Mouse (Mus musculus) retina, postnatal 7 days (tissue): ENCODE measurements around the gene Fam189a1.

Experiments used
- DNase-seq: peaks from one replicate; pipeline ENCODE4 v3.0.0-alpha.2; 2012; ENCODE audit warnings: low read depth, low spot score

Fam189a1 gene

DNA sequence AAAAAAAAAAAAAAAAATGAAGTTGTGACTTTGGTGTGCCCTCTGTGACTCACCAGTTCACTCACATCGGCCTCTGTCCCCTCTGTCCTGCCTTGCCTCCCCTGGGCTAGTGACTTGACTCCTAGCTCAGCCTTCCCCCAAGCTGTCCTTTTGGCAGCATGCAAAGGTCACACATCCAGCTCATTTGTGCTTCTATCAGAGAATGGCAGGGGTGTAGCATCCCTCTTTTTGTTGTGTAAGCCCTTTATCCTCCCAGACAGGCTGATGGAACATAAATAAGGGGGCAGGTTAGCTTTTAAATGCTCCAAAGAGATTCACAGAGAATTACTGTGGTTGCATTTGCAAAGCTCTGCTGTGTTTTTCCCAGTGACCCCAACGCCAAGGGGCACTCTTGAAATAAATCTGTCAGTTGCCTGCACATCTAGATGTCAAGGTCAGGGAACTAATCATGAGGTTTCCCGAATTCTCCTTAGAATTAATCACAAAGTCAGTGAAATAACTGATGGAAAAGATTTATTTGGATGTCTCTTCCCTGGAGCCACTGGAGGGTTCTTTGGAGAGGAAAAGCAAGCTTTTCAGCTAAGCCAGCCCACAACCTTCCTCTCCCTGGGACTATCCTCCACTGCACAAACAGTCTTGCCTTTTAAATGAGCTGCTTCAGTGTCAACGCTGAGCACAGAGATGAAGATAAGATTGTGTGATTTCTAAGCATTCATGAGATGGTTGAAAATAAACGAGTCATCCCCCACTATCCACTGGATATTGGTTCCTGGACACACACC lies 326.0 kb downstream of the Fam189a1 start:
- no peak for DNase-seq

DNA sequence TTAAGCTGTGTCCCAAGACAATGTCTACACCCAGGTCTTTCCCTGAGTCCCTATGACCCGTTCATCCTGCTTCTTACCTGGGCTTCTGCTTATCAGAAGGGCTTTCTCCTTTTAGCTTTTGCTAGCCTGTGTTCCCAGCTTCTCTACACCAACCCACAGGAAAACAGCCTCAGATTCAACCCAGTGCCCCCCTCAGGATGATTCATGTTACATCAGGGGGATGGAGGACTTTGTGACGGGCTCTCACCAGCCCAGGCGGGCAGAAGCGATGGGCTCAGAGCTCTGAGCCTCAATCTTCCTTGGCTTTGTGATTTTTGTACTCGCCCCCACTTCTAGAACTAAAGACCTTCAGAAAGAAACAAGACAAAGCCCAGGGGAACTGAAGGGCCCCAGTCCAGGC lies 335.3 kb downstream of the Fam189a1 start:
- no peak for DNase-seq

DNA sequence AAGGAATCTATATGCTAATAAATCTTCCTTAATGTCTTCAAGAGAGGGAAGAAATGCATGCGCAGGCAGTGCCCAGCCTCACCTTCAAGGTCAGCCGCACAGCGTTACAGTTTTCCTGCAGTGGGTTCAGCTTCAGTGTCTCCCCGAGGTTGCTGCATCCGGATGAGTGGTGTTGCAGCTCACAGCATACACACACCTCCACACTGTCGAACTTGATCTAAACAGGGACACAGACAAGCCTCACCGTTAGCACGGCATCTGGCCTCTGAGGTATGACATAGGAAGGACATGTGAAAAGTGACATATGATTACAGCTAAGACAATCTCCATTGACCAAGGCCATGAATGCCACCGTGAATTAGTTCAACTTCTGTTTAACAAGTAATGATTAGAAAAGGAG lies 336.7 kb downstream of the Fam189a1 start:
- DNase-seq: no peak

DNA sequence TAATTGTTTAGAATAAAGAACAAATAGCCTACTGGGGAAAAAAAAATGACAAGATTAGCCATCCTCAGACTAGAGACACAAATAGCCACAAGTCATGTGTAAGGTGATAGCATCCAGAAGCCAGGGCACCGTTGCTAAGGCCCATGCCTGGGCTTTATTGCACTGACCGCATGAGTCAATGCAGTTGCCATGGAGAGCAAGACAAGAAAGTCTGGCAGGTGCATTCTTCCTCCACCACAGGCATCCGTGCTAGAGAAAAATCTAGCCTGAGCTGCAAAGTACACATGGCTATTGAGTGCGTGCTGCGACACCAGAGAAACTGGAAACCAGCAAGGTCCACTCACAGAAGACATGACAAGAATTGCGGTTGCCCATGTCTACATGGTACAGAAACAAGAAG lies 347.5 kb downstream of the Fam189a1 start:
- no peak for DNase-seq

DNA sequence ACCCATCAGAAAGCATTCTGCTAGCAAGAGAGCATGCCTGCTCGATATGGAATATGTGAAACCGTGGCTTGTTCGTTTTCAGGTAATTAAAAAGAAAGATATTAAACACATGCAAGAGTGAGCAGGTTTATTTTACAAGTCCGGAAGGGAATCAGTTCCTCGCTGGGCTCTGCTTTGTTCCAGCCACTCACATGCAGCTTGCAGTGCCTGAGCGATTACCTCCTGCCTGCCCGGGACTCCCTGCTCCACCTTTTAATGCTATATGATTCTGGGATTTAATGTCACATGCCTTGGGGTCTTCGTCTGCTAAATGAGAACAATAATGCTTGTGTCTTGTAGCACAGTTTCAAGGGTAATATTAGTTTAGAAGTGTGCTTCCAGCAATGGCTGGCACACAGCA lies 351.3 kb downstream of the Fam189a1 start:
- no peak for DNase-seq

DNA sequence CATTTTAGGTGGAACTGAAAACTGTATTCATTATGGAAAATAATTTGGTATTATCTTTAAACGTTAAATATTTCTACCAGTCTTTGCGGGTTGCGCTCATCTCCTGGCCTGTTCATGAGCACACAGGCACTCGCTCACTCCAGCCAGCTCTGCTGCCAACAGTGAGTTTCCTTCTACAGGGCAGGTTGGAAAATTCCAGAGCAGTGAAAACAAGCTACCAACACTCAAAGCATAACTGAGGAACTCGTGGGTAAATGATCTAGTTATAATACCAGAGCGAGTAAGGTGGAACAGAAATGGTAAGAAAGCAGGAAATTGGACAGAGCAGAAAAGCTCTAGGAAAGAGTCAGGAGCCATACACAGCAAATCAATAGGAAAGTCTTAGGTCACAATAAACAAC lies 360.8 kb downstream of the Fam189a1 start:
- no peak for DNase-seq

DNA sequence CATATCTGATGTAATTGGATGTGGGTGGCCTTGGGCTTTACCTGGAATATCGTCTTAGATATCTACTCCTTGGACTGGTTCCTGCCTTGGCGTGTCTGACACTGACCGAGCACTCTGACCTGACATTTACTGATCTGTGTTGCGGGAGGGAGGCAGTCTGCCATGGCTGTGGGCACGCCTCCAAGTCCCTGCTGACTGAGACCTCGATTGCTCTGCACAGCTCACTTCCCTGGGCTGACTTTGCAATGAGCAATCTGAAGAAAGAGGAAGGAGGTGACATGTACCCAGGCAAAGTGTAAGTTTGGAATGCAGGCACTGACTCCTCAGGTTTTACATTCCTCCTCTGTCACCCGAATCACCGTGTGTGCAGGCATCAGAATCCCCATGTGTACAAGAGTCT lies 364.3 kb downstream of the Fam189a1 start:
- DNase-seq: no peak

DNA sequence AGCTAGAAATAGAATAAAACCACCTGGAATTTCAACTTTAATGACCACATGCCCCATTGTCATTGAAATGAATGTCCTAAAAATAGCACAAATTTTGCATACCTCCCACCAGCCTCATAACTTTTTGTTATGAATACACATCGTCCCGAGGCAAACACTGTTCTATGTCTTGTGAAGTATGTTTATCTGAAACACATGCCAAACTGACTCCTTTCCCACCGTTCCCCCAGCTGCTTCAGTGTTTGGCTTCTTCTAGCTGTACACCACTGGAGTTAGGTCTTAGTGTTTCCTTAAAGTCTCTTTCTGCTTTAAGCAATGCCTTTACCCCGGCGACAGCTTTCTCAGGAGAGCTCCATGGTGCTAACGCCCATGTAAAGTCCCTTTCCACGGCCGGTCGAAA lies 365.2 kb downstream of the Fam189a1 start:
- no peak for DNase-seq

GRCm38 (mm10) chr7:64785040-64785439 lies 371.3 kb downstream of the Fam189a1 start:
- no peak for DNase-seq

- DNase-seq: no peak
Measured at GRCm38 (mm10) chr7:64779501-64779900, 376.9 kb downstream of the Fam189a1 start.

GRCm38 (mm10) chr7:64776708-64777489 lies 379.5 kb downstream of the Fam189a1 start:
- no peak for DNase-seq

DNA sequence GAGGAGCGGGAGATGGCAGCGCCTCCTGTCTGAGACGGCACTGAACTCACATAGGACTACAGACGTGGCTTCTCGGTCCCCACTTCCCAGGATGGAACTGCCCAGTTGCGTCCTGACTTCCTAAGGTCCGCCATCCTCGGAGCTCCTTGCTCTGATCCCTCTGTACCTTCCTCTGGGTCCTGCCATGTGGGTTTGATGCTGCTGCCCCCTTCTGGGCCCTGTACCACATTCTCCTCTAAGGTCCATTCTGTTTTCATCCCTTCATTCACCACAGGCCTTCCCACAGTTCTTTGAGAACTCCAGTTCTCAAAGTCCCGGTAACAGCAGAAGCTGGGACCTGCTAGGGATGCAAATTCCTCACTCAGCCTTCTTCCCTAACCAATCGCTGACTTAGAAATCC lies 382.9 kb downstream of the Fam189a1 start:
- no peak for DNase-seq

DNA sequence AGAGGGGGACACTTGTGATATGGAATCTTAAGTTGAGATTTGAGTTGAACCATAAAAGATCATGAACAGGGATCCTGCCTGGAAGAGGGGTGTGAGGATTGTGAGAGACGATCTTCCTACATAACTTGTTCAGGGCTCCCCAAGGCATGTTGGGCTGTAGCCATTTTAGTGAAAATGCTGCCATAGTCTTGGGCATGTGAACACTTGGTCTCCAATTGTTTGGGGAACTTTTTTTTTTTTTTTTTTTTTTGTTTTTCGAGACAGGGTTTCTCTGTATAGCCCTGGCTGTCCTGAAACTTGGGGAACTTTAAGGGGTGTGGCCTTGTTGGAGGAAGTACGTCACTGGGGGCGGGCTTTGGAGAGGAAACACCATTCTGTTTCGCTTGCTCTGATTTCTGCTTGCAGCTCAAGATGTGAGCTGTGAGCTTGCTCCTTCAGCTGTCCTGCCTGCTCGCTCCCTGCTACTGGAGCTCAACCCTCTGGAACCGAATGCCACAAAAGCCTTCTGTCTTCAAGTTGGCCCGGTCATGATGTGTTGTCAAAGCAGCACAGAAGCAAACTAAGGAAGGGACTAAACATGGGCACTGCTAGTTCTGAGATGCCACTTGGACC lies 385.5 kb downstream of the Fam189a1 start:
- no peak for DNase-seq

DNA sequence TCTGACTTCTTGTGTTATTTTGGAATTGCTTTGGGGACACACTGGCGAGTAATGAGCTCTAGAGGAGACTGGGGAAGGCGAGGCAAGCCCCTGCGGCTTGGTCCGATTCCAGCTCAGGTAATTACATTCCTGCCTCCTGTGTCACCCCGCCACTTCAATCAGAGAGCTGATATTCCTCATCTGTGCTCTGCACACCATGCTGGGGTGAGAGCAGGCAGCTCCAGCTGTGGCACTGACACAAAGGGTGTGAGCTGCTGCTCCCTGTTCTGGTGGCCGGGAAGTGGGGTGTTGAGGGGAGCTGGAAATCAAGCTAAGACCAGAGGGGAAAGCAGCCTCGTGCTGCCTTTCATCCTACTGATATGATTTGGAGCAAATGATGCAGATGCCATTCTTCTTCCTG lies 386.6 kb downstream of the Fam189a1 start:
- no peak for DNase-seq

DNA sequence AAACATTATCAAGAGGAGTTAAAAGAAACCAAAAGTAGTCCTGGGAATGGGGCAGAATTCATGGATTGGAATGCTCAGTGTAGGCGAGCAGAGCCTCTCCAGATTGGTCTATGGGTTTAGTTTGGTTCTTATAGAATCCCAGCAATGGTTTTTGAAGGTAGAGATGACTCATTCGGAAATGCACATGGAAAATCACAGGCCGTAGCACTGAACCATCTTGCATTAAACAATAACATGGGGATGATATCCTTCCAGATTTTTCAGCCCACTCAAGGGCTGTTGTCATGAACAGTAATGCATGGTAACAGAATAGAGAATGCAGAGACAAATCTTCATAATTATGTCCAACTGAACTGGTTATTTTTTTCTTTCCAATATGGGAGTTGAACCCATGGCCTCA lies 390.8 kb downstream of the Fam189a1 start:
- DNase-seq: no peak

DNA sequence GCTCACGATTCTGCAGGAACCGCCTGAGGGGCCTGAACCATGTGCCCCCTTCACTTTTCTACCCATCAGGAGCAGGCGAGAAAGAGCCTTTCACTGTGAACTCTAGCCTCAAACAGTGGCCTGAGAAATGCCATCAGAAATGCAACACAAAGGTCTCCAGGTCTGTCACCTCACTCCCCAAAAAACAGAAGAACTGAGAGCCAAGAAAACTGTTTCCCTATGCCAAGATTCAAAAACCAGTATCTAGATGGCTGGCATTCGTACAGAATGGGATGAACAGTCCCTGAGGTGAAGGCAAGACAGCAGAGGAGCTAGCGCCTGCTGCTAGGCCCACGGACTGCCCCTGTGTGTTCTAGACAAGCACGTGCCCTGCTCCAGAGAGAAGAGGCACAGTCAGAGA lies 401.2 kb downstream of the Fam189a1 start:
- DNase-seq: no peak

DNA sequence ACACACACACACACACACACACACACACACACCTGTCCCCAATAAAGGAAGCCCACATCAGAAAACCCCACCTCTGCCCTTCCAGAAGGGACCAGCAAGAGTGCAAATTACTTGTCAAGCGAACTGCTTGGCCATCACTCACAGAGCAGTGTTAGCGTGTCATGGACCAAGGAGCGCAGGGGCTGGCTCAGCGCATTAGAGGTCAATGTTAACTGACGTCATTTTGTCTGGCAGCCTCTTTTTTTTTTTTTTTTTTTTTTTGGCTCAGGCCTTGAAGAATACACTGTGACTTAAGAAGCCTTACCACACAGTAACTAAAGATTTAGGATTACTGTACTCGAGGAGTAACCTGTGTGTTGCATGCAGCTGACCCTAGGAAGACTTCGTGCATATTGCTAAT lies 402.2 kb downstream of the Fam189a1 start:
- DNase-seq: no peak

DNA sequence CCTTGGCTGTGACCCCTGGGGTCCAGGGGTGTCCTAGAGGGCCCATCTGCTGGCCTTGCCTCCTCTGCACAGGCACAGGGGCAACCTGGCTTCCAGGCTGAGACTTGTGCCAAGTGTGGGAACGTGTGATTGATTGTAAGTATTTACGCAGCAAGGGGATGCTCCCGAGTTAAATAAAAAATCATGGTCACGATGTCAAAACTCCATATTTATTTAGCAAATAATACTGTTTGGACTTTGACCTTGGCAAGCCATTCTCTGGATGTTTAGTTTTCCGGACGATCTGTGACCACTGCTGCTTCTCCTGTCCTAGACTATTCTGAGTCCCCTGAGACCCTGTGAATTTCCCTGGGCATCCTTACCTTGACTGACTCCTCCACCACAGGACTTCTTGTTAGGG lies 402.7 kb downstream of the Fam189a1 start:
- no peak for DNase-seq

DNA sequence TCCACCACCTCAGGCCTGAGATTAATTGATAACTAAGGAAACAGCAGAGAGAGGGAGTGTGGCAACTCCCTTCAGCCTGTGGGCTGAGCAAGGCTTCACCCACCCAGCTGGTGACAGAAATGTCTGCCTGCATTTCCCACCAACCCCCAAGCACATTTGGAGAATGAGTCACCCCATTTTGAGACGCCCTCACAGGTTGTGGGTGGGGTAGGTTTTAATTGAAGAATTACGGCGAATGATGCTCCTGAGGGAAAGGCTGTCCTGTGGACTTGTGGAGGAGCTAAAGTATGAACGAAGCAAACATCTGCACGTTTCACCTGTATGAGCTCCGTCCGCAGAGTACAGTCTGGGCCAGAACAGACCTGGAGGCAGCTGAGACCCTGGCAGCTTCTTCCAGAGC lies 404.2 kb downstream of the Fam189a1 start:
- no peak for DNase-seq

- peak; percentile 61 for DNase-seq
Measured at GRCm38 (mm10) chr7:64751465-64751864, 404.9 kb downstream of the Fam189a1 start.

- DNase-seq: no peak
Measured at GRCm38 (mm10) chr7:64743610-64744009, 412.8 kb downstream of the Fam189a1 start.
